Comparison of ENCODE assay signal across 15 mouse cellular contexts in genomic region chr6:77849438-77849837, GRCm38 (mm10).
DNase-seq lines count a peak whose midpoint lies in the region; ATAC-seq lines count a peak whose summit lies in the region.
"Had no signal": no experiment of that assay in that cellular context is flagged by ENCODE, and none has a peak within 500 bp of the region (broad histone marks: within the 10 kb centered on the region; RNA-seq: fewer than 3 reads in every experiment).

No protein-coding gene starts in this region.

- no peaks in the 10 kb centered on the region for H3K36me3 ChIP-seq in hindbrain, embryonic 15.5 days
- H3K36me3 ChIP-seq in hindbrain, embryonic 10.5 days, result no peaks in the 10 kb centered on the region
- H3K36me3 ChIP-seq in midbrain, embryonic 15.5 days (replicated peaks), result no peaks in the 10 kb centered on the region
- H3K36me3 ChIP-seq in midbrain, embryonic 16.5 days (ENCODE audit: control insufficient read depth, insufficient read depth, low read length), result no peaks in the 10 kb centered on the region
- H3K36me3 ChIP-seq in forebrain, embryonic 15.5 days, result no peaks in the 10 kb centered on the region
- H3K36me3 ChIP-seq: embryonic facial prominence, embryonic 12.5 days; heart, embryonic 10.5 days; intestine, embryonic 15.5 days had no signal

- H3K4me3 ChIP-seq in hindbrain, embryonic 15.5 days, result no peak overlapping the region
- no peak overlapping the region for H3K4me3 ChIP-seq in hindbrain, embryonic 10.5 days
- no peak overlapping the region for H3K4me3 ChIP-seq in midbrain, embryonic 15.5 days
- H3K4me3 ChIP-seq in midbrain, embryonic 16.5 days (ENCODE audit: low read depth, low read length), result no peak overlapping the region
- no peak overlapping the region for H3K4me3 ChIP-seq in forebrain, embryonic 15.5 days
- H3K4me3 ChIP-seq: embryonic facial prominence, embryonic 12.5 days; heart, embryonic 10.5 days; intestine, embryonic 15.5 days had no signal

- 67% methylated on average over 1 of the region's 1 CpGs for WGBS in hindbrain, embryonic 15.5 days
- WGBS in hindbrain, embryonic 10.5 days, result 88% methylated on average over 1 of the region's 1 CpGs
- WGBS in midbrain, embryonic 15.5 days, result 78% methylated on average over 1 of the region's 1 CpGs
- 86% methylated on average over 1 of the region's 1 CpGs for WGBS in midbrain, embryonic 16.5 days
- WGBS in forebrain, embryonic 15.5 days, result 88% methylated on average over 1 of the region's 1 CpGs

- H3K27me3 ChIP-seq in hindbrain, embryonic 15.5 days, result no peaks in the 10 kb centered on the region
- H3K27me3 ChIP-seq in hindbrain, embryonic 10.5 days (ENCODE audit: insufficient read depth, poor library complexity, severe bottlenecking), result no peaks in the 10 kb centered on the region
- H3K27me3 ChIP-seq in midbrain, embryonic 15.5 days (replicated peaks), result no peaks in the 10 kb centered on the region
- H3K27me3 ChIP-seq in midbrain, embryonic 16.5 days (ENCODE audit: control insufficient read depth, insufficient read depth, low read depth, low read length), result no peaks in the 10 kb centered on the region
- H3K27me3 ChIP-seq in forebrain, embryonic 15.5 days, result no peaks in the 10 kb centered on the region
- H3K27me3 ChIP-seq: embryonic facial prominence, embryonic 12.5 days; intestine, embryonic 15.5 days had no signal

- no peak for DNase-seq in hindbrain, embryonic 10.5 days (ENCODE audit: low spot score)
- DNase-seq in cerebellum, adult 9-10 months, result peak; percentile 16
- DNase-seq in cerebellum, postnatal 14 days, result peak; percentile 31 to 72
- DNase-seq: gastrocnemius, postnatal 36 days; heart, adult 18-20 months; heart, postnatal 10 days; heart, postnatal 4 days; kidney, adult 18-20 months had no signal

- no peak overlapping the region for H3K4me2 ChIP-seq in hindbrain, embryonic 15.5 days
- H3K4me2 ChIP-seq in midbrain, embryonic 15.5 days, result no peak overlapping the region
- no peak overlapping the region for H3K4me2 ChIP-seq in midbrain, embryonic 16.5 days (ENCODE audit: low read length)
- no peak overlapping the region for H3K4me2 ChIP-seq in forebrain, embryonic 15.5 days (replicated peaks)
- H3K4me2 ChIP-seq: embryonic facial prominence, embryonic 12.5 days; intestine, embryonic 15.5 days had no signal

- peaks cover 12% of the 10 kb centered on the region; the same call in 1 of the 2 replicates for H3K4me1 ChIP-seq in hindbrain, embryonic 15.5 days (replicated peaks)
- no peaks in the 10 kb centered on the region for H3K4me1 ChIP-seq in hindbrain, embryonic 10.5 days (replicated peaks)
- H3K4me1 ChIP-seq in midbrain, embryonic 15.5 days, result 0 out of 2 replicates have a peak, but pooled peaks cover 4% of the 10 kb centered on the region
- H3K4me1 ChIP-seq in midbrain, embryonic 16.5 days (ENCODE audit: control insufficient read depth, insufficient read depth, low read length), result no peaks in the 10 kb centered on the region
- H3K4me1 ChIP-seq in forebrain, embryonic 15.5 days, result 0 out of 2 replicates have a peak, but pooled peaks cover 4% of the 10 kb centered on the region
- H3K4me1 ChIP-seq: embryonic facial prominence, embryonic 12.5 days; heart, embryonic 10.5 days; intestine, embryonic 15.5 days had no signal

- H3K27ac ChIP-seq in hindbrain, embryonic 15.5 days (replicated peaks), result 0 out of 2 replicates have a peak overlapping the region, but pooled peaks have one; percentile 32
- H3K27ac ChIP-seq in hindbrain, embryonic 10.5 days, result no peak overlapping the region
- no peak overlapping the region for H3K27ac ChIP-seq in midbrain, embryonic 15.5 days
- H3K27ac ChIP-seq in midbrain, embryonic 16.5 days (ENCODE audit: low read length), result no peak overlapping the region
- no peak overlapping the region for H3K27ac ChIP-seq in forebrain, embryonic 15.5 days (replicated peaks)
- H3K27ac ChIP-seq: embryonic facial prominence, embryonic 12.5 days; heart, embryonic 10.5 days; intestine, embryonic 15.5 days had no signal

- H3K9ac ChIP-seq in hindbrain, embryonic 15.5 days, result no peak overlapping the region
- no peak overlapping the region for H3K9ac ChIP-seq in midbrain, embryonic 15.5 days
- H3K9ac ChIP-seq in midbrain, embryonic 16.5 days (ENCODE audit: low read depth, low read length), result no peak overlapping the region
- H3K9ac ChIP-seq in forebrain, embryonic 15.5 days (replicated peaks), result no peak overlapping the region
- H3K9ac ChIP-seq: embryonic facial prominence, embryonic 12.5 days; intestine, embryonic 15.5 days had no signal

- no peaks in the 10 kb centered on the region for H3K9me3 ChIP-seq in hindbrain, embryonic 15.5 days
- H3K9me3 ChIP-seq in hindbrain, embryonic 10.5 days, result no peaks in the 10 kb centered on the region
- H3K9me3 ChIP-seq in midbrain, embryonic 15.5 days, result no peaks in the 10 kb centered on the region
- H3K9me3 ChIP-seq in midbrain, embryonic 16.5 days (replicated peaks; ENCODE audit: control insufficient read depth, low read length, poor library complexity, severe bottlenecking), result no peaks in the 10 kb centered on the region
- H3K9me3 ChIP-seq in forebrain, embryonic 15.5 days, result no peaks in the 10 kb centered on the region
- H3K9me3 ChIP-seq: embryonic facial prominence, embryonic 12.5 days; heart, embryonic 10.5 days; intestine, embryonic 15.5 days had no signal

- no peak for ATAC-seq in hindbrain, embryonic 15.5 days (ENCODE audit: low FRiP score, low read depth)
- 0 out of 2 replicates have a peak, but pooled peaks have one; percentile 27 for ATAC-seq in midbrain, embryonic 15.5 days (replicated peaks)
- no peak for ATAC-seq in midbrain, embryonic 16.5 days
- no peak for ATAC-seq in forebrain, embryonic 15.5 days (replicated peaks)
- ATAC-seq: intestine, embryonic 15.5 days had no signal
